Mouse (Mus musculus): ENCODE results near the gene Cib1. TPM values are rescaled to one million over a fixed set of nuclear protein-coding genes. Genes with fewer than 3 reads are reported as not detected.

Cib1 gene
- total and polyA plus RNA-seq, 3 experiments: 84.5 to 145 TPM; not detected in 1

DNA sequence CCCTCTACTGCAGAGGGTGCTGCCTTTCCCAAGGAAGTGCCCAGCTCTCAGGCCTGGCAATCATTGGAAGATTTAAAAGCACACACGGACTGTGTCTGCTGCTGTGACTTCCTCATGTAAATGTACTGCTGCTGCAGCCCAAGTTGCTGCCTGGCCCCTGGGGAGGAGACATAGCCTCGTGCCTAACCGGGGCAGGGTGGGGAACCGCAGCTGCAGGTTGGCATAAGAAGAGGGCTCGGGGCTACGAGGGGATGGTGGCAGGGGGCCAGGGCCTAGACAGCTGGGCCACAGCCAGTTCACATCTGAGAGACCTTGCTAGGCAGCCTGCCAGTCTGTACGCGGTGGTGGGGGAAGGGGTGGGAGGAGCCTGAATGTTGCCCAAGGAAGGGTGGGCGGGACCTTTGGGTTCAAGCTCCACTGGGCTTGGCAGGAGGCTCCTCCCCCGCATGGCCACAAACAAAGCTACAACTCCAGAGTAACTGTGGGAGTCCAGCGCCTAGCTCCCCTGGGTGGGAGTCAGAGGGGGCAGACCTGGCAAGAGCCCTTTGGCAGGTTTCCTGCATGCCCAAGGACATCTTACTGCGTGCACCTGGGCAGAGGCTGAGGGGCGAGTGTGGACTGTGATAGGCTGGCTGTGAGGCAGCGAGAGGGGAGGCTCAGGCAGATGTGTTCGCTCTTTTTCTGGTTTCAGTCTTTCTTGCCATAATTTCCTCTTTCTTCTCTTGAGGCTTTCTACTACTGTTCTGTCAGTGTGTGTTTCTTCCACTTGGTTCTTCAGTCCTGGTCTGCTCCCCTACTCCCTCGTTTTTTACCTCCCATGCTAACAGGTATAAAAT is 40.2 kb downstream of the Cib1 start (continued):
- TF ChIP-seq GABPA (IDR thresholded peaks at IDR 0.05; ENCODE audit: low read depth, low read length): no peak

DNA sequence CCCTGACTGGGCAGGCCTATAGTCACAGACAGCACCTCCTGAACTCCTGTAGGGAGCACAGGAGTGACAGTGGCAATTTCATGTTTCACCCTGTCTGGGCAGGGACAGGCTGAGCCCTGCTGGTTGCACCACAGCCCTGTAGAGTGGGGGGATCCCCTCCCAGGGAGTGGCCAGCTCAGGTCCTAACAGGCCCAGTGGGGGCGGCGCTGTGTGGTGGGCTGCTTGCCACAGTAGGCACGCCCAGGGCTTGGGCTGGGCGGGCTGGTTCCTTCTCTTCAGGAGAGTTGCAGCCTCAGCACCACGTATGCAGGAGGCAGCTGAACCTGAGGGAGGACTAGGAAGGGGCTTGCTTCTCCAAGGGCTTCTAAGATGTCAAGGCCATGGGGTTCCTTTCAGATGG is 41.2 kb downstream of the Cib1 start:
- Histone ChIP-seq H3K4me1 (ENCODE audit: control insufficient read depth in 1 of 2, insufficient read depth in 2 of 2, low read length in 2 of 2) (peaks cover 7 to 17% of the 10 kb centered on the region in 2 experiments), H3K4me3 (ENCODE audit: control insufficient read depth in 1 of 2, insufficient read depth in 1 of 2, low read depth in 2 of 2, low read length in 2 of 2) (peak overlapping the region in 1 of 2 experiments; percentile 88; a peak in 2 of 4 replicates), H3K9ac (ENCODE audit: control insufficient read depth, low read depth, low read length, poor library complexity, severe bottlenecking) (peak overlapping the region; percentile 79), H3K27me3 (ENCODE audit: control insufficient read depth in 1 of 2, insufficient read depth in 2 of 2, low read length in 2 of 2) (no peaks in the 10 kb centered on the region), H3K79me2 (ENCODE audit: control insufficient read depth, insufficient read depth, low read length, poor library complexity) (no peaks in the 10 kb centered on the region; the same call in 1 of the 2 replicates), H3K27ac (ENCODE audit: control insufficient read depth, low read depth, low read length) (peak overlapping the region; percentile 78), H3K36me3 (ENCODE audit: control insufficient read depth in 1 of 2, insufficient read depth in 2 of 2, low read length in 2 of 2) (peaks cover 0 to 11% of the 10 kb centered on the region in 2 experiments; a peak in 2 of 4 replicates), H3K9me3 (replicated peaks; ENCODE audit: insufficient read depth, low read length) (no peaks in the 10 kb centered on the region)
- peak; percentile 72 for DNase-seq (ENCODE audit: low read depth, low spot score)
- 0 out of 2 replicates have a peak, but pooled peaks have one; percentile 0 for TF ChIP-seq NELFE (IDR thresholded peaks at IDR 0.05; ENCODE audit: low read depth, low read length)
- TF ChIP-seq TBP (IDR thresholded peaks at IDR 0.05; ENCODE audit: low read depth, low read length): no peak
- no peak for TF ChIP-seq EP300 (IDR thresholded peaks at IDR 0.05; ENCODE audit: low read depth in 1 of 2, low read length in 2 of 2)
- no peak for TF ChIP-seq HCFC1 (IDR thresholded peaks at IDR 0.05; ENCODE audit: low read depth, low read length)

- Histone ChIP-seq H3K27me3 (ENCODE audit: control insufficient read depth in 1 of 2, insufficient read depth in 2 of 2, low read length in 2 of 2) (no peaks in the 10 kb centered on the region), H3K27ac (ENCODE audit: control insufficient read depth, low read depth, low read length) (no peak overlapping the region), H3K4me1 (ENCODE audit: control insufficient read depth in 1 of 2, insufficient read depth in 2 of 2, low read length in 2 of 2) (peaks cover 12 to 28% of the 10 kb centered on the region in 2 experiments), H3K9me3 (replicated peaks; ENCODE audit: insufficient read depth, low read length) (no peaks in the 10 kb centered on the region), H3K79me2 (ENCODE audit: control insufficient read depth, insufficient read depth, low read length, poor library complexity) (no peaks in the 10 kb centered on the region; the same call in 1 of the 2 replicates), H3K9ac (ENCODE audit: control insufficient read depth, low read depth, low read length, poor library complexity, severe bottlenecking) (no peak overlapping the region), H3K36me3 (ENCODE audit: control insufficient read depth in 1 of 2, insufficient read depth in 2 of 2, low read length in 2 of 2) (peaks cover 0 to 14% of the 10 kb centered on the region in 2 experiments; a peak in 2 of 4 replicates), H3K4me3 (ENCODE audit: control insufficient read depth in 1 of 2, insufficient read depth in 1 of 2, low read depth in 2 of 2, low read length in 2 of 2) (no peak overlapping the region)
- no peak for TF ChIP-seq SIN3A (IDR thresholded peaks at IDR 0.05; ENCODE audit: low read length)
- TF ChIP-seq MAX (IDR thresholded peaks at IDR 0.05; ENCODE audit: low read length): no peak
- no peak for TF ChIP-seq UBTF (IDR thresholded peaks at IDR 0.05; ENCODE audit: borderline replicate concordance, insufficient read depth, low read depth, low read length)
- TF ChIP-seq NELFE (IDR thresholded peaks at IDR 0.05; ENCODE audit: low read depth, low read length): no peak
- no peak for TF ChIP-seq TCF12 (IDR thresholded peaks at IDR 0.05; ENCODE audit: low read depth, low read length)
- peak; percentile 24; the same call in 1 of the 2 replicates for TF ChIP-seq USF1 (IDR thresholded peaks at IDR 0.05; ENCODE audit: low read depth, low read length)
- TF ChIP-seq MXI1 (IDR thresholded peaks at IDR 0.05; ENCODE audit: low read depth, low read length): no peak
- TF ChIP-seq ZNF384 (IDR thresholded peaks at IDR 0.05; ENCODE audit: low read depth, low read length): no peak
- no peak for DNase-seq (ENCODE audit: low read depth, low spot score)
These were observed 43.3 kb downstream of the Cib1 start for GRCm38 (mm10) chr7:80189147-80189933.
